Mouse (Mus musculus) left cerebral cortex, adult 9 months (tissue): ENCODE data around the gene Rps15.
"Not testable (repeated sequence)": the region's sequence is repeated elsewhere in the genome, so short reads cannot be mapped to it uniquely, and the experiment has no call there.

Source experiments
- DNase-seq, 2 experiments: peaks; one replicate each; pipeline ENCODE4 v3.0.0; 2022; ENCODE audit warnings: low spot score in 2 of 2

Gene Rps15

GRCm38 (mm10) chr10:80292251-80293146 lies at the start of gene Rps15:
Rps15 (plus strand) TSS chr10:80292453.
- peak; percentile 70 to 93 for DNase-seq

GRCm38 (mm10) chr10:80242607-80243006 lies 49.6 kb upstream of the Rps15 start:
- no peak for DNase-seq

DNA sequence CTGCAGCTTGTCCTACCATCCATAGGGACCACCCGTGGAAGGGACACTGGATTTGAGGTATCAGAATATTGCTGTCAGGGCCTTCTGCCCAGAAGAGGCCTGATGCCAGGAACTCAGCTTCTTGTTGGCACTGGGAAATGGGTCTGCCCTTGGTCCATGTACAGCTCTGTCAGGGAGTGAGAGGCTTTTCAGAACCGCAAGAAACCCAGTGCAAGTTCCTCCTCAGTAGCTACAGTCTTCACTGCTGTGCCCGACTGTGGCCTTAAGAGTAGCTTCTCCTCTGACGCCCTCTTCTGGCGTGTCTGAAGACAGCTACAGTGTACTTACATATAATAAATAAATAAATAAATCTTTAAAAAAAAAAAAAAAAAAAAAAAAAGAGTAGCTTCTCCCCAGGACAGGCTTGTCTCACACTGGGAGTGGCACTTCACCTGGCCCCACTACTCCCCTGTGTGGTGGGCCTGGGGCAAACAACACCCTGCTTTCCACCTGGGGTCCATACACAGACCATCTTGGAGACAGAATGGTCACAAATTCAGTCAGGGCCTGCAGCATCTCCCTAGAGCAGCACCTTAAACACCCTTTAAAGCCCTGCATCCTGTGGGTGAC lies 47.4 kb upstream of the Rps15 start:
- no peak for DNase-seq

- peak in 1 of 2 experiments; percentile 91 for DNase-seq
Measured at GRCm38 (mm10) chr10:80245600-80245999, 46.7 kb upstream of the Rps15 start.

DNA sequence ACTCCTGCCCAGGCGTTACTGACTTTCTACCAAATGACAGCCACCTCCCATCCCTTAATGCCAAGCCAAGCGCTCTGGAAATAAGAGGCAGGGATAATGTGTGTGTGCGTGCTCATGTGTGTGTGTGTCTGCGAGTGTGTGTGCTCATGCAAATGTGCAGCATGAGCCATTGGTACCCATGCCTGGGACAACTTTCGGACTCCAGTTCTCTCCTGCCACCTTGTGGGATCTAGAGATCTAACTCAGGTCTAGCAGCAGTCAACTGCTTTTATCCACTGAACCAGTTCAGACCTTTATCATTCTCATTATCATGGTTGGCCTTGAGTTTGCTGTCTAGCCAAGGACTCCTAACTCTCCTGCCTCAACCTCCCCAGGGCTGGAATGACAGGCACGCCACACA lies 44.4 kb upstream of the Rps15 start:
- no peak for DNase-seq

GRCm38 (mm10) chr10:80248437-80248836 lies 43.8 kb upstream of the Rps15 start:
- DNase-seq, result not testable (repeated sequence)

DNA sequence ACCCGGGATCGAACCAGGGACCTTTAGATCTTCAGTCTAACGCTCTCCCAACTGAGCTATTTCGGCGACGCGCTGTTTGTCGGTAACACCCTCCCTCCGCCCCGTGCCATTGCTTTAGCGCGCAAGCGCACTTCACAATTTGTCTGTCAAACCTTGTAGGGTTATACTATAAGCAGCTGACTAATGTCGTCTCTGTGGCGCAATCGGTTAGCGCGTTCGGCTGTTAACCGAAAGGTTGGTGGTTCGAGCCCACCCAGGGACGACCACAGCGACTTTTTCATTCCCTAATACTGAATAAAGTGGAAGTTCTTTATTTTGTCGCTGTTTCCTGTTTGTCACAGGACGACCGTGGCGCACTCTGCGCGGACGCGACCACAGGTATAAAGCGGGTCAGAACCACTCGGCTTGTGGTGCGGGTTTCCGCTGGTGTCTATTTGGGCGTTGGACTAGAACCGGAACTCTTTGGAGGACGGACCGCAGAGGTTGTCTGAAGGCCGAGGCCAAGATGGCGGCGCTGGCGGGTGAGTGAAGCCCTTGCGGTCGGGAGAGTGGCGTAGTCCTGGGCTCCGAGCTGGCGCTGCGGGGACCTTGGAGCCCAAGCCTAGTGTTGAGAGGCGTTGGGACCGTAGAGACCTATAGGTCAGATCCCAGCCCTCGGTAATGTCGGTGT lies 43.1 kb upstream of the Rps15 start, which contains the start of gene Ndufs7:
Gene Ndufs7 (plus strand): TSS at position 151 of the 670 bp plus-strand sequence.
- peak; percentile 91 to 98 for DNase-seq

DNA sequence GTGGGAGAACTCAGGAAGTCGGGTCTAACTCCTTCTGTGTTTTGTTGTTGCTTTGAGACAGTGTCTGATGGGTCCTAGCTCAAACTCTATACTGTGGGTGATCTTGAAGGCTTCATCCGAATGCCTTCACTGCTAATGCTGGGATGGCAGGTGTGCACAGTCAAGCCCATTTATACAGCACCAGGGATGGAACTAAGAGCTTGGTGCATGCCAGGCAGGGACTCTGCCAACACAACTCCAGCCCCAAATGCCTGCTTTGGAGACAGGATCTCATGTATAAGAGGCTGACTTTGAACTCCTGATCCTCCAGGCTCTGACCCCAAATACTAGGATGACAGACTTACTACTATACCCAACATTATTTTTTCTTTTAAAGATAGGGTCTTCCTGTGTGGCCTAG lies 42.2 kb upstream of the Rps15 start:
- no peak for DNase-seq

GRCm38 (mm10) chr10:80250573-80250972 lies 41.7 kb upstream of the Rps15 start:
- no peak for DNase-seq

GRCm38 (mm10) chr10:80252011-80252410 lies 40.2 kb upstream of the Rps15 start:
- DNase-seq, result no peak

- no peak for DNase-seq
Measured at GRCm38 (mm10) chr10:80252493-80253274, 39.6 kb upstream of the Rps15 start.

GRCm38 (mm10) chr10:80253551-80253950 lies 38.7 kb upstream of the Rps15 start:
- no peak for DNase-seq

- no peak for DNase-seq
Measured at GRCm38 (mm10) chr10:80254331-80255297, 37.6 kb upstream of the Rps15 start.

DNA sequence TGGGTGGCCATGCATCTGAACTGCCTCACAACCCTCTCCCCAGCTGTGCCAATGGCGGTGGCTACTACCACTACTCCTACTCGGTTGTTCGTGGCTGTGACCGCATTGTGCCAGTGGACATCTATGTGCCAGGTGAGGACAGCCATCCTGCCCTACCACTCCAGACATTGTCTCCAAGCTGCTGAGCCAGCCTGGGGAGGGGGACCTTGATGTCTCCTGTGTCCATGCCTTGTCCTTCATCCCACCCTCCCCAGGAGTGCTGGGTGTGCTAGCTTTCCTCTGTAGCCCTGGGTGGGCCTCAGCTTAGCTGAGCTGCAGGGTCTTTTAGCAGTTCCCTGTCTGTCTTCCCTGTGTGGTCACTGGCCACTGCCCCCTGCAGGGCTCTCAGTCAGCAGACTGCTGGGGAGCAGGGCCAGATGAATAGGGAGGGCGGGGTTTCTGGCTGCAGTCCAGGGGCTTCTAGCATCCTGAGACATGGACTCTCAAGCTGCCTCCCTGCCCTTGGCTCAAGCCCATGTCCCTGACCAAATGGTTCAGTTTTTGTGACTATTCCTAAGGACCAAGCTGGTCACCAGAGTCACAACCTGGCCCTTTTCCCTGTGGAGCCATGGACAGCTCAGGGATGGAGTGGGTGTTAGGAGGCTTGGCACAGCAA lies 36.2 kb upstream of the Rps15 start:
- no peak for DNase-seq

- no peak for DNase-seq
Measured at GRCm38 (mm10) chr10:80257936-80258335, 34.3 kb upstream of the Rps15 start.

- no peak for DNase-seq
Measured at GRCm38 (mm10) chr10:80258752-80259462, 33.3 kb upstream of the Rps15 start.

- no peak for DNase-seq
Measured at GRCm38 (mm10) chr10:80259463-80259805, 32.8 kb upstream of the Rps15 start.

DNA sequence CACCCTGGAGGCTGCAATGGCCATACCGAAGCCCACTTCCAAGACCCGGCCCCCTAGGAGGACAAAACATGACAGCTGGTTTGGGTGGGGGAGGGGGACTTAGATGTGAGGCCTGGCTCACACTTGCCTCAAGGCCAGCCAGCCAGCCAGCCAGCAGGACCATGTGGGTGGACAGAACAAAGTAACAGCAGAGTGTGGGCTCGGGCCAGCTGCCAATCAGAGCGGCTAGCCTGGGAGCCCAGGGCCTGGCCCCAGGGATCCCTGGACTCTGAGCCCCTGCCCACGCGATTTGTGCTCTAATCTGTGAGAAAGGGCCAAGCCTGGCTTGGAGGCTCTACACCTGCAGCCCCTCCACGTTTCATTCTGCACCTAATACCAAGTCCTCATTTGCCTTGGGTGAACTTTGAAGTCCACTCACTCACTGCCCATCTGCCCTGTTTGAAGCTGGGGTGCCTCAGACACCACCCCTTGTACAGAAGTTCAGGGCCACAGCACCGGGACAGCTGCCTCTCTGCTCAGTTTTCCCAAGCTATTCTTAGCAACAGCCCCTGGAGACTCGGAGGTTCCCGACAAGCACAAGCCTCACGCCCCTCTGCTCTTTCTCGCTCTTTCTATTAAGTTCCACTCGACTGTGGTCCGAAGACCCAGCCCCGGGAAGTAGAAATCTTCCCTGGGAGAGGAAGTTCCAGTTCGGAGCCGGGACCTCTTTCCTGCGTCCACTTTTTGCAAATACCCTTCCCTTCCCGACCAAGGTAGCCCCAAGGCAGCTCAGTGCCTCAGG lies 32.2 kb upstream of the Rps15 start:
- peak; percentile 52 to 71 for DNase-seq
